Mouse (Mus musculus): ENCODE measurements around the gene Wdr64.

Wdr64 gene

DNA sequence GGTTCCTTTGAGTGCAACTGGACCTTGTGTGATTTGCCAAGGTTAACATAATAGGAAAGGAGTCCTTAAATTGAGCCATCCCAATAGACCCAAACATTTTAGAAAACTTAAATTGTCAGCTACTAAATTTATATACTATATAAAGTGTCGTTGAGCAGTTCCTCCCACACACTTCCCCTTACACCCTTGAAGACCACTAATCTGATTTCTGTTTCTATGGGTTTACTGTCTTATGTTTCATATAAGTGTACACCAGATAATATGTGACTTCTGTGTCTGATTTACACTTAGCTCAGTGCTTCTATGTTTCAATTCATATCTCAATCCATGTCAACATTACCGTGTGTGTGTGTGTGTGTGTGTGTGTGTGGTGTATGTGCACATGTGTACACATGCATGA is 130.8 kb downstream of the Wdr64 start:
- Histone ChIP-seq H3K36me3 (ENCODE audit: control insufficient read depth, insufficient read depth, low read length, poor library complexity, severe bottlenecking) (no peaks in the 10 kb centered on the region), H3K27me3 (ENCODE audit: control insufficient read depth, insufficient read depth, low read length, poor library complexity, severe bottlenecking) (no peaks in the 10 kb centered on the region)
- no peak for DNase-seq (ENCODE audit: low read depth, low spot score)

DNA sequence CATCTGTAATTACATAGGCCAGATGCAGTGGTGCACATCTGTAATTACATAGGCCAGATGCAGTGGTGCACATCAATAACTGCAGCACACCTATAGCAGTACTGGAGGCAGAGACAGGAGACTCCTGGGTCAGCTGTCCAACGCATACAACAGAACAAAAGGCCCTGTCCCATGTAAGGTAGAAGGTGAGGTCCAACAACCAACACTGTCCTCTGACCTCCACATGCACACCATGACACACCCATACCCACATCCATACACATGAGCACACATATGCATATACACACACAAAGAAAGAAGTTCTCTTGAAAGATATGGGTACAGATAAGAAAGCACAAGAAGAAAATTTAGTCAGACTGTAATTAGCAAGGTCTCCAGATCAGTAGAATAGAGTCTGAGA is 157.1 kb downstream of the Wdr64 start:
- Histone ChIP-seq H3K27me3 (ENCODE audit: control insufficient read depth, insufficient read depth, low read length, poor library complexity, severe bottlenecking) (no peaks in the 10 kb centered on the region), H3K36me3 (ENCODE audit: control insufficient read depth, insufficient read depth, low read length, poor library complexity, severe bottlenecking) (no peaks in the 10 kb centered on the region)
- DNase-seq (ENCODE audit: low read depth, low spot score), result no peak

Measured in splenic B cell, adult 2 months (primary cell).